Mouse (Mus musculus): ENCODE measurements around the gene St3gal3. TPM values are rescaled to one million over a fixed set of nuclear protein-coding genes. Genes with fewer than 3 reads are reported as not detected.

St3gal3 gene
- polyA plus RNA-seq, 1 experiment from 2014 or later, result 9.6 TPM

- 55% methylated on average over 6 of the region's 6 CpGs for WGBS
- H3K27ac ChIP-seq, result no peak overlapping the region
- H3K27me3 ChIP-seq, result no peaks in the 10 kb centered on the region
- H3K4me3 ChIP-seq, result no peak overlapping the region
- no peak for ATAC-seq (ENCODE audit: insufficient number of reproducible peaks, low FRiP score, low TSS enrichment, low read depth)
- no peak overlapping the region for H3K9ac ChIP-seq
- H3K9me3 ChIP-seq, result no peaks in the 10 kb centered on the region
- H3K4me1 ChIP-seq, result 0 out of 2 replicates have a peak, but pooled peaks cover 3% of the 10 kb centered on the region
- peaks cover 5% of the 10 kb centered on the region; the same call in 1 of the 2 replicates for H3K36me3 ChIP-seq
- no peak overlapping the region for H3K4me2 ChIP-seq
Measured at GRCm38 (mm10) chr4:118008433-118009033, 126.2 kb downstream of the St3gal3 start.

GRCm38 (mm10) chr4:118001355-118001754 lies 133.4 kb downstream of the St3gal3 start:
- 0 out of 2 replicates have a peak overlapping the region, but pooled peaks have one; percentile 33 for H3K27ac ChIP-seq
- H3K9me3 ChIP-seq, result no peaks in the 10 kb centered on the region
- no peak for ATAC-seq (ENCODE audit: insufficient number of reproducible peaks, low FRiP score, low TSS enrichment, low read depth)
- peaks cover 41% of the 10 kb centered on the region for H3K4me1 ChIP-seq
- H3K4me3 ChIP-seq, result no peak overlapping the region
- WGBS, result 53% methylated on average over 10 of the region's 10 CpGs
- no peak overlapping the region for H3K9ac ChIP-seq
- H3K36me3 ChIP-seq, result no peaks in the 10 kb centered on the region
- H3K4me2 ChIP-seq, result no peak overlapping the region
- no peaks in the 10 kb centered on the region for H3K27me3 ChIP-seq

GRCm38 (mm10) chr4:118000605-118001208 lies 134.0 kb downstream of the St3gal3 start:
- ATAC-seq (ENCODE audit: insufficient number of reproducible peaks, low FRiP score, low TSS enrichment, low read depth), result peak; percentile 41; the same call in 1 of the 2 replicates
- H3K4me3 ChIP-seq, result no peak overlapping the region
- H3K27me3 ChIP-seq, result no peaks in the 10 kb centered on the region
- no peak overlapping the region for H3K4me2 ChIP-seq
- H3K9ac ChIP-seq, result no peak overlapping the region
- H3K36me3 ChIP-seq, result no peaks in the 10 kb centered on the region
- WGBS, result 18% methylated on average over 10 of the region's 10 CpGs
- H3K4me1 ChIP-seq, result peaks cover 41% of the 10 kb centered on the region
- no peaks in the 10 kb centered on the region for H3K9me3 ChIP-seq
- no peak overlapping the region for H3K27ac ChIP-seq

- Histone ChIP-seq H3K36me3 (no peaks in the 10 kb centered on the region), H3K9ac (no peak overlapping the region), H3K9me3 (no peaks in the 10 kb centered on the region), H3K27me3 (no peaks in the 10 kb centered on the region), H3K27ac (no peak overlapping the region), H3K4me1 (peaks cover 41% of the 10 kb centered on the region), H3K4me2 (no peak overlapping the region), H3K4me3 (no peak overlapping the region)
- WGBS, result 62% methylated on average over 7 of the region's 7 CpGs
- ATAC-seq (ENCODE audit: insufficient number of reproducible peaks, low FRiP score, low TSS enrichment, low read depth), result no peak
Measured at GRCm38 (mm10) chr4:117999951-118000350, 134.8 kb downstream of the St3gal3 start.

GRCm38 (mm10) chr4:117997381-117998269 lies 137.1 kb downstream of the St3gal3 start:
- H3K27me3 ChIP-seq, result no peaks in the 10 kb centered on the region
- H3K9me3 ChIP-seq, result no peaks in the 10 kb centered on the region
- H3K4me3 ChIP-seq, result no peak overlapping the region
- H3K4me1 ChIP-seq, result peaks cover 44% of the 10 kb centered on the region
- peak; percentile 42; the same call in 1 of the 2 replicates for ATAC-seq (ENCODE audit: insufficient number of reproducible peaks, low FRiP score, low TSS enrichment, low read depth)
- H3K27ac ChIP-seq, result 0 out of 2 replicates have a peak overlapping the region, but pooled peaks have one; percentile 27
- no peaks in the 10 kb centered on the region for H3K36me3 ChIP-seq
- no peak overlapping the region for H3K9ac ChIP-seq
- 12% methylated on average over 20 of the region's 20 CpGs for WGBS
- H3K4me2 ChIP-seq, result peak overlapping the region; percentile 4; the same call in 1 of the 2 replicates

GRCm38 (mm10) chr4:117996701-117997100 lies 138.0 kb downstream of the St3gal3 start:
- Histone ChIP-seq H3K27ac (no peak overlapping the region), H3K4me1 (peaks cover 44% of the 10 kb centered on the region), H3K9ac (no peak overlapping the region), H3K27me3 (no peaks in the 10 kb centered on the region), H3K4me2 (no peak overlapping the region), H3K4me3 (no peak overlapping the region), H3K36me3 (no peaks in the 10 kb centered on the region), H3K9me3 (no peaks in the 10 kb centered on the region)
- 73% methylated on average over 5 of the region's 5 CpGs for WGBS
- ATAC-seq (ENCODE audit: insufficient number of reproducible peaks, low FRiP score, low TSS enrichment, low read depth), result no peak

GRCm38 (mm10) chr4:117995461-117995860 lies 139.3 kb downstream of the St3gal3 start:
- H3K9ac ChIP-seq, result no peak overlapping the region
- H3K4me2 ChIP-seq, result no peak overlapping the region
- WGBS, result 95% methylated on average over 1 of the region's 1 CpGs
- H3K27me3 ChIP-seq, result no peaks in the 10 kb centered on the region
- no peak for ATAC-seq (ENCODE audit: insufficient number of reproducible peaks, low FRiP score, low TSS enrichment, low read depth)
- H3K4me3 ChIP-seq, result no peak overlapping the region
- H3K9me3 ChIP-seq, result no peaks in the 10 kb centered on the region
- H3K27ac ChIP-seq, result no peak overlapping the region
- peaks cover 32% of the 10 kb centered on the region for H3K4me1 ChIP-seq
- no peaks in the 10 kb centered on the region for H3K36me3 ChIP-seq

GRCm38 (mm10) chr4:117993421-117993820 lies 141.3 kb downstream of the St3gal3 start:
- no peak overlapping the region for H3K4me3 ChIP-seq
- ATAC-seq (ENCODE audit: insufficient number of reproducible peaks, low FRiP score, low TSS enrichment, low read depth), result no peak
- H3K36me3 ChIP-seq, result no peaks in the 10 kb centered on the region
- peaks cover 21% of the 10 kb centered on the region for H3K4me1 ChIP-seq
- WGBS, result 82% methylated on average over 2 of the region's 2 CpGs
- H3K9ac ChIP-seq, result no peak overlapping the region
- no peak overlapping the region for H3K4me2 ChIP-seq
- no peaks in the 10 kb centered on the region for H3K27me3 ChIP-seq
- H3K9me3 ChIP-seq, result no peaks in the 10 kb centered on the region
- no peak overlapping the region for H3K27ac ChIP-seq

GRCm38 (mm10) chr4:117992872-117993271 lies 141.8 kb downstream of the St3gal3 start:
- no peak for ATAC-seq (ENCODE audit: insufficient number of reproducible peaks, low FRiP score, low TSS enrichment, low read depth)
- Histone ChIP-seq H3K36me3 (no peaks in the 10 kb centered on the region), H3K4me3 (no peak overlapping the region), H3K4me2 (no peak overlapping the region), H3K9me3 (no peaks in the 10 kb centered on the region), H3K9ac (no peak overlapping the region), H3K4me1 (peaks cover 17% of the 10 kb centered on the region), H3K27me3 (no peaks in the 10 kb centered on the region), H3K27ac (no peak overlapping the region)
- 78% methylated on average over 7 of the region's 7 CpGs for WGBS

- Histone ChIP-seq H3K4me3 (no peak overlapping the region), H3K4me2 (no peak overlapping the region), H3K4me1 (peaks cover 8% of the 10 kb centered on the region), H3K36me3 (no peaks in the 10 kb centered on the region), H3K27ac (no peak overlapping the region), H3K9me3 (no peaks in the 10 kb centered on the region), H3K9ac (no peak overlapping the region), H3K27me3 (no peaks in the 10 kb centered on the region)
- WGBS, result 89% methylated on average over 3 of the region's 3 CpGs
- ATAC-seq (ENCODE audit: insufficient number of reproducible peaks, low FRiP score, low TSS enrichment, low read depth), result no peak
Measured at GRCm38 (mm10) chr4:117992036-117992435, 142.7 kb downstream of the St3gal3 start.

- no peak overlapping the region for H3K9ac ChIP-seq
- ATAC-seq (ENCODE audit: insufficient number of reproducible peaks, low FRiP score, low TSS enrichment, low read depth), result no peak
- H3K9me3 ChIP-seq, result no peaks in the 10 kb centered on the region
- no peaks in the 10 kb centered on the region for H3K27me3 ChIP-seq
- no peak overlapping the region for H3K4me3 ChIP-seq
- H3K4me2 ChIP-seq, result no peak overlapping the region
- no peak overlapping the region for H3K27ac ChIP-seq
- WGBS, result 78% methylated on average over 8 of the region's 8 CpGs
- H3K4me1 ChIP-seq, result peaks cover 10% of the 10 kb centered on the region
- no peaks in the 10 kb centered on the region for H3K36me3 ChIP-seq
Measured at GRCm38 (mm10) chr4:117991055-117991627, 143.6 kb downstream of the St3gal3 start.
